Mouse (Mus musculus): ENCODE data around the gene Il6st. TPM values are rescaled to one million over a fixed set of nuclear protein-coding genes. Genes with fewer than 3 reads are reported as not detected.

Gene Il6st
- total RNA-seq, 2 experiments from 2014 or later = 124 to 163 TPM

DNA sequence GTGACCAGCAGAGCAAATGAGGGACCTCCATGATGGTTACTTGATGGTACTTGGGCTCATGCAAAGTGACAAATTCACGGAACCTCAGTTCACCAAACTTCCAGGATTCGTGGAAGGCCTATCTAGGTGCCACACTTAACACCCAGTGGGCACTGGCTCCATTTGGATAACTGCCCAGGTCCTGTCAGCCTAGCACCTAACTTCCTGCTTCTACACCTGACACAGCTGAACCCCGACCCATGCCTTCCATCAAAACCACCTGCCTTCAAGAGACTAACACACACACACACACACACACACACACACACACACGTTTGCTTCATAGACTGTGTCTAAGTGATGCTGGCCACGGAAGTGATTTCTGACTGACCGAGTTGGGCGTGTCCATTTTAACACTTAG lies 47.9 kb downstream of the Il6st start:
- no peak for DNase-seq
- intact Hi-C loops (cut with DNase I) = loop anchor here (2.0 kb wide), 1 partner anchor 203 kb away; no protein-coding TSS in a partner anchor

- no peak for DNase-seq
- intact Hi-C loops (cut with DNase I) = no loop called here
Measured at GRCm38 (mm10) chr13:112512824-112513223, 49.0 kb downstream of the Il6st start.

DNA sequence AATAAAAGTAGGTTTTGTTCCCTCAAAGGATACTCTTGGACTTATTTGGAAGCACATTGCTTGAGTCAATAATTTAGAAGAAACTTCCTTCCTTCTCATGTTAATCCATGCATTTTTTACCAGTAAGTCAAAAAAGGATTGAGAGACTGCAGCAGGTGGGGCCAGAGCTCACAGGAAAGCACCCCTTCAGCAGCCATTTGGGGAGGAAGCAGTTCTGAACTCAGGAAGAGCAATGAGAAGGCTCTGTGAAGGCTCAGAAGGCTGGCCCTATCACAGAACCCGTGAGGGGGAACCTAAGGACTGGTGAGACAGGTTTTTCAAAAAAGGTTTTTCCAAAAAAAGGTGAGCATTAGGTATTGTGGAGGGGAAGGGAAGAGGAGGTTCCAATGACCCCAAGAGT lies 50.7 kb downstream of the Il6st start:
- no peak for DNase-seq
- intact Hi-C loops (cut with DNase I) = no loop called here

DNA sequence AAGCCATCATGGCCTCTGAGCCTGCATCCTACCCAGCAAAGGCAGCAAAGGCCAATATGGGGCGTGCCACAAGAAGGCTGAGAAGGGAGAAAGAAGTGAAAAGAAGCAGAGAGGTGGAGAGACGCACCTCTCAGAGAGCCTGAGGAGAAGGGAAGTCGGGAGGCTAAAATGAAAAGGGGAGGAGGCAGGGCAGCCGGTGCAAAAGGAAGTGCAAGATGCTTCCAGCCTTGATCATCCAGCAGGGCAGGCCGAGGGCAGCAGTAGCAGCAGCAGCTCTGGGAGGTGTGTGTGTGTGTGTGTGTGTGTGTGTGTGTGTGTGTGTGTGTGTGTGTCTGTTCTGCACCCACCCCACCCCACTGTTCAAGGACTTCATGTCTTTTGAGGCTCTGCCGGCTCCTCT lies 58.4 kb downstream of the Il6st start:
- DNase-seq = no peak
- intact Hi-C loops (cut with DNase I) = no loop called here

DNA sequence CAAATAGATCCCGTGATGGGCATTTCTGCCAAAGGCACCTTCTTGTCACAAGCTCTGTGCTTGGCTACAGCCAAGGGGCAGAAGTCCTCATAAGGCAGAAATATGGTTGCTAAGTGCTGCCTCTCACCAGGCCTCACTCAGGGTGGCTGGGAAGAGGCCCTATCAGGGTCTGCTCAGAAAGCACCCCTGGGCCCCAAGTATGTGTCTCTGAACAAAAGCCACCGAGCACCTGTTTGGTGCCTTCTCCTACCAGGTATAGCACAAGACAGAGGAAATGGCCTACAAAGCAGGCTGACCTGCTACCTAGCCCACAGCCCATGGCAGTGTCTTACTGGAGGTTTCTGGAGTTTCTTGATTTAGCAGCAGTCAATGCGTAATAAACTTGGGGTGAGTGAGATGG lies 59.0 kb downstream of the Il6st start:
- no peak for DNase-seq
- intact Hi-C loops (cut with DNase I) = no loop called here

GRCm38 (mm10) chr13:112523346-112523970 lies 59.6 kb downstream of the Il6st start:
- no peak for DNase-seq
- intact Hi-C loops (cut with DNase I) = no loop called here

GRCm38 (mm10) chr13:112527186-112527585 lies 63.3 kb downstream of the Il6st start:
- intact Hi-C loops (cut with DNase I) = no loop called here
- DNase-seq = no peak

GRCm38 (mm10) chr13:112529893-112530292 lies 66.0 kb downstream of the Il6st start:
- peak; percentile 67 to 70 for DNase-seq
- intact Hi-C loops (cut with DNase I) = no loop called here

- DNase-seq = no peak
- intact Hi-C loops (cut with DNase I) = no loop called here
Measured at GRCm38 (mm10) chr13:112532235-112532634, 68.4 kb downstream of the Il6st start.

- intact Hi-C loops (cut with DNase I) = no loop called here
- DNase-seq = peak in 1 of 2 experiments; percentile 34
Measured at GRCm38 (mm10) chr13:112533556-112533955, 69.7 kb downstream of the Il6st start.

- intact Hi-C loops (cut with DNase I) = no loop called here
- no peak for DNase-seq
Measured at GRCm38 (mm10) chr13:112536611-112537010, 72.7 kb downstream of the Il6st start.

DNA sequence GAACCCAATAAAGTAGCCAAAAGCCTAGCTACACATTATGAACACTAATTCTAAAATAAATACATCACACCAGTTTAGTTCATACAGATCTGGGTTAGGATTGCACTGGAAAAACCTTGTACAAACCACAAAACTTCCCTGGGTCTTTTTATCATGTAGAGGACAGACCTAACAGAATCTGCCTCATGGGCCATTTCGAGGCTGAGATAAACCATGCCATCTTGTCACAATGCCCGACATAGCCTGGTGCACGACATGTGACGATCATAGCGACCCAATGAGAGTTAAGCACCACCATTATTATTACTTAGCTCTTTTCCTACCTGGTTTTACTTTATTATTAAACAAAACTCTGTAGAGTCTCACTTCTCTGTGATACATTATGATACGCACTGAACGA lies 73.2 kb downstream of the Il6st start:
- no peak for DNase-seq
- intact Hi-C loops (cut with DNase I) = no loop called here

DNA sequence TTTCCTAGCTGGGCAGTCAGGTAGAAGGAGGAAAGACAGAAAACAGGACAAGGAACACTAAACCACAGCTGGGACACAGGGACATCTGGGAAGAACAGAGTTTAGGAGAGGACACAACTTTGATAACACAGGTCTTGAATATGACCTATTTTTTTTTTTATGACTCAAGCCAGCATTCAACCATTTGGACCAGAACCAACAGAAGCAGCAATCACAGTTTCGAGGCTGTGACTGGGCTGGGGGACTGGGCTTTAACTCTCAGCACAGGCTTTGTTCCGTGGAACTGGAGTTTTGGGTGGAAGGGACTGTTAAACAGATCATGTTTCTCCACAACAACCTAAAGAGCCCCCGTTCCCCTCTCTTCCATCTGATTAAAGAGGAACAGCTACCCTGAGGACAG lies 76.7 kb downstream of the Il6st start:
- intact Hi-C loops (cut with DNase I) = no loop called here
- no peak for DNase-seq

GRCm38 (mm10) chr13:112541223-112541975 lies 77.5 kb downstream of the Il6st start:
- intact Hi-C loops (cut with DNase I) = no loop called here
- no peak for DNase-seq

DNA sequence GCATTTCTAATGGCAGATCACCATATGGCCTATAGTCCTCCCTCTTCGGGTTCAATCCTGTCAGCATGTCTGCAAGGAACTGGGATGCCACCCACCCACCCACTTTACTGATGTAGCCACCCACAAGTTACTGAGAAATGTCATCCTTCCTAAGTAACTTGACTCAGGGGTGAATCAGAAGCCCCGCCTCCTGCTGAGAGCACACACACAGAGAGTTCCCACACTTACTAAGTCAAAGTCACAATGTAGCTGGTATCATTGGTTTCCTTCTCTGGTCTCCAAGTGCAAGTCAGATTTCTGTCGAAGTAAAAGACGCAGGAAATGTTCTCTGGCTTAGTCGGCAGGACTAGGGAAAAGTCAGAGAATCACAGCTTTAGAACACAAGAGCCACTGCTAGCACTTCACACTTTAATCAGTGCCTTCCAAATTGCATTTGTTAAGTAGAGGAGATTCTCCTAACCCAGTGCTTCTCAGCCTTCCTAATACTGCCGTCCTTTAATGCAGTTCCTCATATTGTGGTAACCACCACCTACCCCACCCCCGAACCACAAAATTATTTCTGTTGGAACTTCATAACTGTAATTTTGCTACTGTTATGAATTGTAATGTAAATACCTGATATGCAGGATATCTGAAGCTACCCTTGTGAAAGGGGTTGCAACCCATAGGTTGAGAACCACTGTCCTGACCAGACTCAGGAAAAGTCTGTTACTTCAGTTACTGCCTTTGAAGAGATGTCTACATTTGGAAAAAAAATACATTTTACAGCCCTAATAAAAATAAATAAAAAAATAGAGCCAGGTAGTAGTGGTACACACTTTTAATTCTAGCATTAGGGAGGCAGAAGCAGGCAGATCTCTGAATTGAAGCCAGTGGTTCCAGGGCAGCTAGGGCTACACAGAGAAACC lies 88.0 kb downstream of the Il6st start:
- intact Hi-C loops (cut with DNase I) = no loop called here
- no peak for DNase-seq

- DNase-seq = no peak
- intact Hi-C loops (cut with DNase I) = no loop called here
Measured at GRCm38 (mm10) chr13:112553304-112553703, 89.4 kb downstream of the Il6st start.

GRCm38 (mm10) chr13:112556501-112556900 lies 92.6 kb downstream of the Il6st start:
- no peak for DNase-seq

More at GRCm38 (mm10) chr13:112556501-112556900, 92.6 kb downstream of the Il6st start:
- intact Hi-C loops (cut with DNase I) = no loop called here
